Mouse (Mus musculus) gastrocnemius, postnatal 10 days (tissue): ENCODE results near the gene Pusl1. TPM values are rescaled to one million over a fixed set of nuclear protein-coding genes. Genes with fewer than 3 reads are reported as not detected.
A peak's percentile ranks its signal among the peaks of the same experiment; 100 is the strongest.

Experiments used
- DNase-seq: peaks from one replicate; pipeline ENCODE4 v3.0.0; 2021; ENCODE audit warnings: mixed read lengths
- microRNA-seq, 2 experiments: library from miRNA; unstranded; fragments of <30 nt; microRNA quantifications; one replicate each; pipeline ENCODE4 v1.2.0; 2021
- total RNA-seq, 2 experiments: library from RNA; stranded (reverse); gene quantifications; 2 replicates each; pipeline ENCODE4 v1.2.3; 2021

Gene Pusl1
- total RNA-seq, 2 experiments from 2014 or later: 16.9 to 23.6 TPM

DNA sequence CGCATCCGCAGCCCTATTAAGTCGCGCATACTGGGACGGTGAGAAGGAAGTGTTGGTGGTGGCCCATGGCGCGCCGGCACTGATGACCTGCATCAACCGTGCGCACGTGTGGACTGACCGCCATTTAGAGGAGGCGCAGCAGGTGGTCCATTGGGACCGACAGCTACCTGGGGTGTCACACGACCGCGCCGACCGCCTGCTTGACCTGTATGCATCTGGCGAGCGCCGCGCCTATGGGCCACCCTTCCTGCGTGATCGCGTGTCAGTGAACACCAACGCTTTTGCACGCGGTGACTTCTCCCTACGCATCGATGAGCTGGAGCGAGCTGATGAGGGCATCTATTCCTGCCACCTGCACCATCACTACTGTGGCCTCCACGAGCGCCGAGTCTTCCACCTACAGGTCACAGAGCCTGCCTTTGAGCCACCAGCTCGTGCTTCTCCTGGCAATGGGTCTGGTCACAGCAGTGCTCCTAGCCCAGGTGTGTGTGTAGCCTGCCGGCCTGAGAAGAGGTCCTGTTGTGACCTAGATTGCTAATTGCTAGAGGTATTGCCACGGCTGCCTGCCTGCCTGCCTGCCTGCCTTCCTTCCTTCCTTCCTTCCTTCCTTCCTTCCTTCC, 49.8 kb downstream of the Pusl1 start:
- DNase-seq: no peak

DNA sequence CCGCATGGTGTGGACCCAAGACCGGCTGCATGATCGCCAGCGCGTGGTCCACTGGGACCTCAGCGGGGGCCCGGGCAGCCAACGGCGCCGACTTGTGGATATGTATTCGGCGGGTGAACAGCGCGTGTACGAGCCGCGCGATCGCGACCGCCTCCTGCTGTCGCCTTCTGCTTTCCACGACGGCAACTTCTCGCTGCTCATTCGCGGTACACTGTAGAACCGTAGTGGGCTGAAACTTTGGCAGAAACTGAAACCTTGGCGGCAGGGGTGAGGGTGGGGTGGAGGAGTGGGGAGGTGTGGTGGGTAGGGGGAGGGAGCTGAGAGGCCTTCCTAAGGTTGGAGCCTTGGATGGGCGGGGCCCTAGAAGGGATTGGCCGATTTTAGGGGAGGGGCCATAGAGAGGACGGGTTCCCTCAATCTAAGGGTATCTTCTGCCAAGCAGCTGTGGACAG, 50.6 kb downstream of the Pusl1 start:
- peak; percentile 69 for DNase-seq

DNA sequence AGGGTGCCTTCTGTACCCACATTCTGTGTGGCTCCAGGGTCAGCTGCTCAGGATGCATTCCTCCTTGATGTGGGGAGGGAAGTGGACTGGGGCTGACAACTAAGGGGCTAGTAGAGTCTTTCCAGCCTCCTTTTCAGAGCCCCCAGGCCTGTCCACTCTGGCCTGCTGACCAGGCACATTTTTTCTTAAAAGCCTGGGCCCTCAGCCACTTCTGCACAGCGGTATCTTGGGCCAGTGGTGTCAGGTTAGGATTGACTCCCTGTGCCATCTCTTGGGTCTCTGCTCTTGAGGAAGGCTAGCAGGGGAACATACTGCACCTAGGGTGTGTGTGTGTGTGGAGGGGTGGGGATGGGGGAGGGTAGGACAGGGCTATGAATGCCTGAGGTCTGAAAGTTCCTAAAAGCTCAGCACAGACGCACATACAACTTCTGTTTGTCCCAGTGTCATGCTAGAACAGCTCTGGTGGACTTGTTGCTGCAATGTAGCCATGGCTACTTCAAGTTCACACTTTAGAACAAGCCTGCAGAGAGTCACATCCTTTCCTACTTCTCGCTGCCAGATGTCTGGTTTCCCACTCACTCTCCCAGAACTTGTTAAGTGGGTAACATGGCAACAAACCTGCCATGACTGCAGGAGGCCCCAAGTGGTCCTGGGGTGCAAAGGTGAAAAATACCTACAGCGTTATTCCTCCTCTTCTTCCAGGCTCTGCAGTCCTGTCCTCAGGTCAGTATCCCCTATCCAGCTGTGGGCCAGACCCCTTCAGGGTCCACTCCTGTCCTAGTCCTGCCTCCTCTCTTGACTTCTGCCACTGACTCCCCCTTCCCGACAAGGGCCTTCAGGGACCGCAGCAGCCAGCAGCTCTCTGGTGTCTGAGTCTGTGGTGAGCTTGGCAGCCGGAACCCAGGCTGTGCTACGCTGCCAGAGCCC, 51.2 kb downstream of the Pusl1 start:
- DNase-seq: peak; percentile 41

DNA sequence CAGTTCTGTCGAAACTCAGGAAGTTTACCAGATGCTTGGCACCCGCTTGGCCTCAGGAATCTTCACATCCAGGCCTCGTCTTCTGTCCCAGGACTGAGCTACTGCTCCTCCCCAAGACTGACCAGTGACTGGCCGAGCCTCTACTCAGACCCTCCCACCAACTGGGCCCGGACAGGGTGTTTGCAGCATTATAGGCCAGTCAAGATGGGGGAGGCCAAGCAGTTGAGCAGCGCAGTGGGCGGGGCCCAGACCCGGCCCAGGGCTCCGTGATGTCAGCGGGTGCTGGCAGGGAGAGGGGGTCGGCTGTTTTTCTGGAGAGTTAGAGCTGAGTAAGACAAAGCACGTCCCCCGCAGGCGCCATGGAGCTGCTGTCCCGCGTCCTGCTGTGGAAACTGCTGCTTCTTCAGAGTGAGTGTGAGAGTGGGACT, 52.1 kb downstream of the Pusl1 start, which contains the start of gene Mxra8:
TSS of gene Mxra8 (plus strand) at position 198 of the 428 bp plus-strand sequence.
- DNase-seq: peak; percentile 89

DNA sequence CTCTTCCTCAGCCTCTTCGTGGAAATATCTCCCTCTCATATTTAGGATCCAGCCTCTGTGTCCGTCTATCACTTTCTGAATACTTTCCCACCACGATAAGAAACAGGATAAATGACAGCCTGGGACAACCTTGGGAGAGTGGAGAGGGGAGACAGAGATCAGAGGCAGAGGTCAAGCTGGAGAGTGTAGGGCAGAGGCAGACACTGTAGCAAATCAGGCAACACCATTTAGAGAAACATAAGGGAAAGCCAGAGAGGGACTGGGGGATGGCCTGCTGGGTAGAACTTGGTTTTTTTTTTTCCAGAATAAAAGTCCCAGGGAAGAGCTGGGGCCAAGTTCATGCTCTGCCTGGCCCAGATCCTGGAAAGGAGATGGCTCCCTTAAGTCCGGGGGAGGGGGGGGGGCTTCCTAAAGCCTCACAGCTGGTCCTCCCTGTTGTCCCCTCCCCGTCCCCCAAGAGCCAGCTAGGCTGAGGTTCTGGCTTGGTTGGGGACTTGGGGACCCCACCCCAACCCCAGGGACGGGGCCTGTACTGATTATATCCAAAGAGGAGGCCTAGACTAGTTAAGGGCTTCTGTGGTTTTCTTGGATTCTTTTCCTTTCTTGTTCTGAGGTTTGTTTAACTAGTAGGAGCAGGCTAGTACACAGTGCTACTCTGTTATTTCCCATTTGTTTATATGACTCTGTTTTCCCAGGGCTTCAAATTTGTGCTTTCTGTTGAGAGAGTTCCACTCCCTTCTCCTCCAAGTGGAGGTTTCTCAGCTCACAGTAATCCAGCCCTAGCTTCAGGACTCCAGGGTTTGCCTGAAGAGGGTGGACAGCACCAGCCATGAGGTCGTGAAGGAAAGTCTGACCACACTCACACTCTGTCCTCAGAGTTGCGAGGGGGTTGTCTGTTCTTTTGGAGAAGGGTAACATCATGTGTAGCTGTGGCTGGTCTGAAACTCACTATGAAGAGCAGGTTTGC, 53.1 kb downstream of the Pusl1 start:
- DNase-seq: peak; percentile 46

Small RNAs within 50 kb of the gene (microRNA-seq; reads per million reads assigned to microRNA genes)
- gene Gm22991: 0 reads per million in 2 experiments

Other genes with a start within 250 kb of the Pusl1 start
- not detected for gene Gm10563, start 246.4 kb downstream of the Pusl1 start, total RNA-seq
- 10 to 100 TPM; 18.3 to 22.2 TPM for gene Mmp23, start 238.4 kb downstream of the Pusl1 start, total RNA-seq
- gene Mib2, start 222.6 kb downstream of the Pusl1 start, total RNA-seq: 10 to 100 TPM; 13.2 to 16.8 TPM
- 1 to 10 TPM; 5.8 to 7.9 TPM for gene Fndc10, start 197.4 kb downstream of the Pusl1 start, total RNA-seq
- gene Ssu72, start 187.0 kb downstream of the Pusl1 start, total RNA-seq: 10 to 100 TPM; 50.8 to 51.4 TPM
- 1 to 10 TPM in 1 of 2 experiments, under 1 TPM in 1; 0.49 to 1.0 TPM for gene Tmem240, start 157.0 kb downstream of the Pusl1 start, total RNA-seq
- 10 to 100 TPM; 30.4 to 39.3 TPM for gene Atad3a, start 130.7 kb downstream of the Pusl1 start, total RNA-seq
- 10 to 100 TPM; 16.8 to 21.5 TPM for gene Vwa1, start 117.1 kb downstream of the Pusl1 start, total RNA-seq
- gene Tmem88b, start 105.9 kb downstream of the Pusl1 start, total RNA-seq: 1 to 10 TPM; 2.4 to 4.0 TPM
- gene Ankrd65, start 101.3 kb downstream of the Pusl1 start, total RNA-seq: not detected
- gene Mrpl20, start 88.9 kb downstream of the Pusl1 start, total RNA-seq: 10 to 100 TPM; 56.6 to 58.0 TPM
- gene Ccnl2, start 79.3 kb downstream of the Pusl1 start, total RNA-seq: 10 to 100 TPM; 31.0 to 47.8 TPM
- gene Aurkaip1, start 60.5 kb downstream of the Pusl1 start, total RNA-seq: 10 to 100 TPM; 85.0 to 93.2 TPM
- 100 to 1,000 TPM; 112 to 136 TPM for gene Mxra8, start 52.1 kb downstream of the Pusl1 start, total RNA-seq
- gene Dvl1, start 44.4 kb downstream of the Pusl1 start, total RNA-seq: 10 to 100 TPM; 96.4 to 99.6 TPM
- gene Tas1r3, start 28.4 kb downstream of the Pusl1 start, total RNA-seq: under 1 TPM; 0.11 to 0.26 TPM
- gene Cptp, start 22.3 kb downstream of the Pusl1 start, total RNA-seq: 10 to 100 TPM; 13.6 to 20.5 TPM
- 10 to 100 TPM; 18.9 to 21.7 TPM for gene Ints11, start 22.2 kb downstream of the Pusl1 start, total RNA-seq
- 10 to 100 TPM; 13.8 to 23.1 TPM for gene Acap3, start within 50 bp of the Pusl1 start, total RNA-seq
- 10 to 100 TPM; 62.1 to 67.2 TPM for gene Ube2j2, start 52.0 kb upstream of the Pusl1 start, total RNA-seq
- 10 to 100 TPM; 20.8 to 23.1 TPM for gene C1qtnf12, start 70.5 kb upstream of the Pusl1 start, total RNA-seq
- 1 to 10 TPM; 3.1 to 3.8 TPM for gene B3galt6, start 100.9 kb upstream of the Pusl1 start, total RNA-seq
- 10 to 100 TPM; 87.9 to 96.0 TPM for gene Sdf4, start 101.1 kb upstream of the Pusl1 start, total RNA-seq
- gene Tnfrsf4, start 122.1 kb upstream of the Pusl1 start, total RNA-seq: under 1 TPM; 0.31 to 0.93 TPM
- under 1 TPM in 1 of 2 experiments, not detected in 1; 0.36 TPM for gene Tnfrsf18, start 134.4 kb upstream of the Pusl1 start, total RNA-seq
- gene Ttll10, start 167.6 kb upstream of the Pusl1 start, total RNA-seq: not detected
- gene 9430015G10Rik, start 218.2 kb upstream of the Pusl1 start, total RNA-seq: 1 to 10 TPM; 3.0 to 5.8 TPM
- gene Rnf223, start 238.7 kb upstream of the Pusl1 start, total RNA-seq: under 1 TPM; 0.14 to 0.16 TPM